Mouse (Mus musculus) limb, embryonic 15.5 days (tissue): ENCODE results near the gene Vwa3b. TPM values are rescaled to one million over a fixed set of nuclear protein-coding genes. Genes with fewer than 3 reads are reported as not detected.

Experiments
- ATAC-seq: fragments of 200-750 bp; cut with Nextera tagmentation; 2 replicates; pipeline ENCODE4 v1.8.0; 2017; ENCODE audit warnings: low read depth, moderate TSS enrichment; ENCODE audit not compliant: insufficient number of reproducible peaks, low FRiP score, low TSS enrichment
- H3K27ac ChIP-seq: fragments of 300-500 bp; sonication (generic); 2 replicates; pipeline ENCODE4 v1.5.1; 2015; ENCODE audit warnings: moderate library complexity, mild to moderate bottlenecking, inconsistent platforms
- H3K27me3 ChIP-seq: fragments of 300-500 bp; sonication (generic); 2 replicates; pipeline ENCODE4 v1.6.1; 2015; ENCODE audit warnings: inconsistent platforms
- H3K36me3 ChIP-seq: fragments of 300-500 bp; sonication (generic); 2 replicates; pipeline ENCODE4 v1.6.1; 2015; ENCODE audit warnings: inconsistent platforms
- H3K4me1 ChIP-seq: fragments of 300-500 bp; sonication (generic); 2 replicates; pipeline ENCODE4 v1.6.1; 2015; ENCODE audit warnings: inconsistent platforms
- H3K4me2 ChIP-seq: fragments of 300-500 bp; sonication (generic); 2 replicates; pipeline ENCODE4 v1.6.1; 2015; ENCODE audit warnings: mild to moderate bottlenecking, inconsistent platforms
- H3K4me3 ChIP-seq: fragments of 300-500 bp; sonication (generic); 2 replicates; pipeline ENCODE4 v1.5.1; 2015; ENCODE audit warnings: mild to moderate bottlenecking, inconsistent platforms
- H3K9ac ChIP-seq: fragments of 300-500 bp; sonication (generic); 2 replicates; pipeline ENCODE4 v1.6.1; 2015; ENCODE audit warnings: inconsistent platforms
- H3K9me3 ChIP-seq: fragments of 300-500 bp; sonication (generic); 2 replicates; pipeline ENCODE4 v1.6.1; 2016; ENCODE audit warnings: inconsistent platforms
- WGBS: fragments of 180-500 bp; shearing (Covaris S2); methylation state at CpG from one replicate; pipeline ENCODE4 v1.1.7; 2015; 5-methylcytosine and 5-hydroxymethylcytosine counted together
- polyA plus RNA-seq: library from polyadenylated mRNA; unstranded; fragments of >200 nt; fragmentation: Nextera tagmentation; extraction: Ambion mirVana; gene quantifications from 2 replicates; pipeline ENCODE4 v1.2.1, GENCODE M21; 2015

Vwa3b gene
- polyA plus RNA-seq, 1 experiment from 2014 or later, result 1.2 TPM

GRCm38 (mm10) chr1:37077955-37078549 is 51.7 kb downstream of the Vwa3b start:
- WGBS, result 48% methylated on average over 14 of the region's 14 CpGs
- H3K4me3 ChIP-seq, result no peak overlapping the region
- no peak for ATAC-seq
- H3K9ac ChIP-seq, result no peak overlapping the region
- peaks cover 6% of the 10 kb centered on the region; the same call in 1 of the 2 replicates for H3K4me1 ChIP-seq
- H3K27ac ChIP-seq, result peak overlapping the region; percentile 27; the same call in 1 of the 2 replicates
- 0 out of 2 replicates have a peak overlapping the region, but pooled peaks have one; percentile 17 for H3K4me2 ChIP-seq
- no peaks in the 10 kb centered on the region for H3K27me3 ChIP-seq
- no peaks in the 10 kb centered on the region for H3K9me3 ChIP-seq
- H3K36me3 ChIP-seq, result no peaks in the 10 kb centered on the region

GRCm38 (mm10) chr1:37080442-37080841 is 54.0 kb downstream of the Vwa3b start:
- no peak overlapping the region for H3K4me2 ChIP-seq
- H3K27ac ChIP-seq, result no peak overlapping the region
- H3K36me3 ChIP-seq, result no peaks in the 10 kb centered on the region
- 85% methylated on average over 4 of the region's 4 CpGs for WGBS
- H3K9me3 ChIP-seq, result no peaks in the 10 kb centered on the region
- no peak for ATAC-seq
- H3K4me1 ChIP-seq, result peaks cover 8% of the 10 kb centered on the region; the same call in 1 of the 2 replicates
- H3K9ac ChIP-seq, result no peak overlapping the region
- H3K4me3 ChIP-seq, result no peak overlapping the region
- H3K27me3 ChIP-seq, result no peaks in the 10 kb centered on the region

GRCm38 (mm10) chr1:37081376-37082214 is 55.2 kb downstream of the Vwa3b start:
- Histone ChIP-seq H3K4me2 (no peak overlapping the region), H3K27ac (no peak overlapping the region), H3K36me3 (no peaks in the 10 kb centered on the region), H3K27me3 (no peaks in the 10 kb centered on the region), H3K9ac (no peak overlapping the region), H3K9me3 (no peaks in the 10 kb centered on the region), H3K4me3 (no peak overlapping the region), H3K4me1 (peaks cover 8% of the 10 kb centered on the region; the same call in 1 of the 2 replicates)
- ATAC-seq, result peak; percentile 70
- 56% methylated on average over 12 of the region's 12 CpGs for WGBS

- Histone ChIP-seq H3K4me3 (no peak overlapping the region), H3K9ac (no peak overlapping the region), H3K4me2 (no peak overlapping the region), H3K9me3 (no peaks in the 10 kb centered on the region), H3K4me1 (peaks cover 8% of the 10 kb centered on the region; the same call in 1 of the 2 replicates), H3K27ac (peak overlapping the region; percentile 47; the same call in 1 of the 2 replicates), H3K36me3 (no peaks in the 10 kb centered on the region), H3K27me3 (no peaks in the 10 kb centered on the region)
- ATAC-seq, result no peak
- WGBS, result 87% methylated on average over 2 of the region's 2 CpGs
These were observed 55.7 kb downstream of the Vwa3b start for GRCm38 (mm10) chr1:37082215-37082464.

GRCm38 (mm10) chr1:37084075-37084474 is 57.7 kb downstream of the Vwa3b start:
- Histone ChIP-seq H3K27ac (no peak overlapping the region), H3K36me3 (no peaks in the 10 kb centered on the region), H3K9me3 (no peaks in the 10 kb centered on the region), H3K9ac (no peak overlapping the region), H3K4me2 (no peak overlapping the region), H3K4me3 (no peak overlapping the region), H3K4me1 (0 out of 2 replicates have a peak, but pooled peaks cover 4% of the 10 kb centered on the region), H3K27me3 (no peaks in the 10 kb centered on the region)
- no peak for ATAC-seq
- WGBS, result 46% methylated on average over 2 of the region's 2 CpGs

- Histone ChIP-seq H3K36me3 (no peaks in the 10 kb centered on the region), H3K4me1 (0 out of 2 replicates have a peak, but pooled peaks cover 4% of the 10 kb centered on the region), H3K4me2 (no peak overlapping the region), H3K27ac (no peak overlapping the region), H3K27me3 (no peaks in the 10 kb centered on the region), H3K4me3 (no peak overlapping the region), H3K9me3 (no peaks in the 10 kb centered on the region), H3K9ac (no peak overlapping the region)
- no peak for ATAC-seq
- 48% methylated on average over 7 of the region's 7 CpGs for WGBS
These were observed 58.8 kb downstream of the Vwa3b start for GRCm38 (mm10) chr1:37085171-37085570.

- H3K4me2 ChIP-seq, result no peak overlapping the region
- 0 out of 2 replicates have a peak, but pooled peaks cover under 1% of the 10 kb centered on the region for H3K4me1 ChIP-seq
- H3K27ac ChIP-seq, result no peak overlapping the region
- no peaks in the 10 kb centered on the region for H3K27me3 ChIP-seq
- no peak for ATAC-seq
- no peak overlapping the region for H3K4me3 ChIP-seq
- H3K36me3 ChIP-seq, result no peaks in the 10 kb centered on the region
- no peaks in the 10 kb centered on the region for H3K9me3 ChIP-seq
- H3K9ac ChIP-seq, result no peak overlapping the region
- WGBS, result 67% methylated on average over 5 of the region's 5 CpGs
These were observed 62.8 kb downstream of the Vwa3b start for GRCm38 (mm10) chr1:37089191-37089590.

- H3K9me3 ChIP-seq, result no peaks in the 10 kb centered on the region
- H3K9ac ChIP-seq, result no peak overlapping the region
- no peak overlapping the region for H3K27ac ChIP-seq
- no peaks in the 10 kb centered on the region for H3K36me3 ChIP-seq
- no peak for ATAC-seq
- H3K27me3 ChIP-seq, result no peaks in the 10 kb centered on the region
- H3K4me2 ChIP-seq, result no peak overlapping the region
- H3K4me1 ChIP-seq, result peaks cover 7% of the 10 kb centered on the region; the same call in 1 of the 2 replicates
- 30% methylated on average over 17 of the region's 17 CpGs for WGBS
- no peak overlapping the region for H3K4me3 ChIP-seq
These were observed 71.1 kb downstream of the Vwa3b start for GRCm38 (mm10) chr1:37097382-37098093.

- no peak for ATAC-seq
- H3K4me2 ChIP-seq, result no peak overlapping the region
- no peaks in the 10 kb centered on the region for H3K27me3 ChIP-seq
- no peaks in the 10 kb centered on the region for H3K36me3 ChIP-seq
- H3K4me3 ChIP-seq, result no peak overlapping the region
- no peaks in the 10 kb centered on the region for H3K9me3 ChIP-seq
- WGBS, result 85% methylated on average over 4 of the region's 4 CpGs
- H3K27ac ChIP-seq, result no peak overlapping the region
- peaks cover 7% of the 10 kb centered on the region; the same call in 1 of the 2 replicates for H3K4me1 ChIP-seq
- H3K9ac ChIP-seq, result no peak overlapping the region
These were observed 71.7 kb downstream of the Vwa3b start for GRCm38 (mm10) chr1:37098094-37098555.

GRCm38 (mm10) chr1:37100361-37100760 is 74.0 kb downstream of the Vwa3b start:
- no peaks in the 10 kb centered on the region for H3K27me3 ChIP-seq
- WGBS, result 87% methylated on average over 6 of the region's 6 CpGs
- no peak overlapping the region for H3K9ac ChIP-seq
- ATAC-seq, result no peak
- no peak overlapping the region for H3K27ac ChIP-seq
- peaks cover 10% of the 10 kb centered on the region; the same call in 1 of the 2 replicates for H3K4me1 ChIP-seq
- H3K4me2 ChIP-seq, result no peak overlapping the region
- H3K9me3 ChIP-seq, result no peaks in the 10 kb centered on the region
- H3K36me3 ChIP-seq, result no peaks in the 10 kb centered on the region
- no peak overlapping the region for H3K4me3 ChIP-seq

- ATAC-seq, result no peak
- no peaks in the 10 kb centered on the region for H3K9me3 ChIP-seq
- peaks cover 10% of the 10 kb centered on the region; the same call in 1 of the 2 replicates for H3K4me1 ChIP-seq
- 88% methylated on average over 8 of the region's 8 CpGs for WGBS
- H3K9ac ChIP-seq, result no peak overlapping the region
- no peak overlapping the region for H3K4me2 ChIP-seq
- no peak overlapping the region for H3K27ac ChIP-seq
- H3K27me3 ChIP-seq, result no peaks in the 10 kb centered on the region
- H3K36me3 ChIP-seq, result no peaks in the 10 kb centered on the region
- H3K4me3 ChIP-seq, result no peak overlapping the region
These were observed 74.6 kb downstream of the Vwa3b start for GRCm38 (mm10) chr1:37101016-37101415.
